Mouse (Mus musculus) heart, adult 2 months (tissue): ENCODE data around the gene Pigq. TPM values are rescaled to one million over a fixed set of nuclear protein-coding genes. Genes with fewer than 3 reads are reported as not detected.
A peak's percentile ranks its signal among the peaks of the same experiment; 100 is the strongest.

Experiments
- DNase-seq, 2 experiments: peaks; one replicate each; pipeline ENCODE4 v3.0.0; 2021
- H3K27ac ChIP-seq: fragments of 200-600 bp; 2 replicates; pipeline ENCODE4 v1.8.1; 2022
- H3K27me3 ChIP-seq: fragments of 200-500 bp; 2 replicates; pipeline ENCODE4 v1.6.1; 2012; ENCODE audit warnings: mild to moderate bottlenecking, low read length, inconsistent platforms, mixed read lengths; ENCODE audit not compliant: control insufficient read depth, insufficient read depth
- H3K36me3 ChIP-seq: fragments of 200-500 bp; 2 replicates; pipeline ENCODE4 v1.6.1; 2012; ENCODE audit warnings: low read length, inconsistent platforms; ENCODE audit not compliant: control insufficient read depth, insufficient read depth
- H3K4me1 ChIP-seq: fragments of 200-500 bp; 2 replicates; pipeline ENCODE4 v1.6.1; 2011; ENCODE audit warnings: low read length; ENCODE audit not compliant: control insufficient read depth, insufficient read depth
- H3K4me3 ChIP-seq: fragments of 200-600 bp; 2 replicates; pipeline ENCODE4 v1.8.1; 2022
- H3K79me2 ChIP-seq: fragments of 200-500 bp; replicated peaks from 2 replicates; pipeline ENCODE4 v1.6.1; 2012; ENCODE audit warnings: mild to moderate bottlenecking, inconsistent platforms, low read length, moderate library complexity, mixed read lengths; ENCODE audit not compliant: control insufficient read depth, insufficient read depth
- H3K9ac ChIP-seq: fragments of 200-500 bp; 2 replicates; pipeline ENCODE4 v1.6.1; 2012; ENCODE audit warnings: low read depth, mild to moderate bottlenecking, control low read depth, inconsistent platforms, low read length, mixed read lengths
- CTCF ChIP-seq: fragments of 200-600 bp; IDR thresholded peaks from 2 replicates; pipeline ENCODE4 v1.8.1; 2022; ENCODE audit warnings: antibody characterized with exemption, mild to moderate bottlenecking, moderate library complexity
- EP300 ChIP-seq: fragments of 200-500 bp; IDR thresholded peaks from 2 replicates; pipeline ENCODE4 v1.6.1; 2011; ENCODE audit warnings: low read depth, low read length, control low read depth; ENCODE audit not compliant: insufficient read depth
- POLR2A ChIP-seq: fragments of 200-500 bp; IDR thresholded peaks from 2 replicates; pipeline ENCODE4 v1.6.1; 2011; ENCODE audit warnings: mild to moderate bottlenecking, low read depth, low read length, control low read depth; ENCODE audit not compliant: insufficient read depth
- WGBS: fragments of 180-500 bp; shearing (Covaris S2); methylation state at CpG from one replicate; pipeline ENCODE4 v1.1.7; 2018; 5-methylcytosine and 5-hydroxymethylcytosine counted together
- intact Hi-C: fragments of 180-260 bp; cut with DNase I; formaldehyde crosslinking; loops from one replicate; pipeline ENCODE4 v1.15.1; 2025
- polyA plus RNA-seq: library from polyadenylated mRNA; depleted of rRNA; stranded (reverse); fragments of >200 nt; gene quantifications from 2 replicates; pipeline ENCODE4 v1.2.3, GENCODE M21; 2012
- total RNA-seq, 2 experiments: library from RNA; stranded (reverse); gene quantifications; 2 replicates each; pipeline ENCODE4 v1.2.3; 2021

Pigq gene
- total and polyA plus RNA-seq, 3 experiments = 40.8 to 74.7 (median 48.7) TPM

DNA sequence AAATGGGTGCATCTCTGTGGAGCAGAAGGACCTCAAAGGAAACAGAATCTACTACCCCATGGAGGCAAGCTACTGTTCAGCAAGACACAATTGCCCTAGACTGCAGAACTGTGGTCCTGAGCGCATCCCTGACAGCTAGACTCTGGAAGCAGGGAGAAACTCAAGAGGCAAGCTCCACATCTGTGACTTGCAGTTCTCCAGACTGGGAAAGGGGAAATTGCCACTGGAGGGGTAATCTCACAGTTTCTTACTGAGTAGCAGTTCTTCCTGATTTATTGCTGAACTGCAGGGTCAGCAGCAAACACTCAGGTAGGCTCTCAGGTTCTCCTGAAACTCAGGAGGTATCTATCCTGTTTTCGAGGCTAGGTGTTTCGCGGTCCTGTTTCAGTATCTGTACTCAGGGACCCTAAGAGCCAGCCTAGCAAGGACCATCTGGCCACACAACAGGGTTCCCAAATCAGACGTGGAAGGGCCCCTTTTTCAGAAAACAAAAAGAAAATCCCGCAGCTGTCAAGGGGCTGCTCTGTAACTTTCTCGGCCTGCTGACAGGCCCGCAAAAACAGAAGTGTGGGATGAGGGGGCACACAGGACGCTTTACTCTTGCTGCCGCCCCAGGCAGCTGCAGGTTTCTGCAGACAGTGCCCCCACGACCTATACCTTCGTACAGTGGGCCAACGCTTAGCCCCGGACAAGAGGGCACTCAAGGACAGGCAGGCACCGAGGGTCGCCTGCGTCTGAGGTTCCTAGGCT lies 40.0 kb upstream of the Pigq start:
- 9% methylated on average over 17 of the region's 17 CpGs for WGBS
- TF ChIP-seq EP300 = no peak
- no peak for TF ChIP-seq CTCF
- TF ChIP-seq POLR2A = no peak
- H3K36me3 ChIP-seq = no peaks in the 10 kb centered on the region

DNA sequence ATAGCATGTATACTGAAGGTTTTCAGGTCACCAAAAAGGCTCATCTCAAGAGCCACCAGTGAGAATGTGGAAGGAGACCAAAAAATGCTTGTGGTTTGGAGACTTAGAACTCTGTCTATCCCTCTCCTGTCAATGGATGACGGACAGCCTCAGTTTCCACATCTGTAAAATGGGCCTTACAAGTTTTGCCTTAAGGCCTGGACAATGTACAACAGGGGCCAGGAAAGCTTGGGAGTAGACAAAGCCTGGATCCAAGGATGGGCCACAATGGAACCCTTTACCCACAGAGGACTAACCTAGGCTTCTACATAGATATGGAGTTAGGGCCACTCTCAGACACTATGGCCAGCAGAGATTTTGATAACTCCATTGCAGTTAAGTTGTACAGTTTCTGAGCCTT lies 39.3 kb upstream of the Pigq start:
- no peak for DNase-seq
- WGBS = 100% methylated on average over 1 of the region's 1 CpGs
- H3K9ac ChIP-seq = no peak overlapping the region
- no peaks in the 10 kb centered on the region for H3K36me3 ChIP-seq
- peaks cover 12% of the 10 kb centered on the region for H3K4me1 ChIP-seq
- H3K79me2 ChIP-seq = peaks cover 3% of the 10 kb centered on the region; the same call in 1 of the 2 replicates
- H3K4me3 ChIP-seq = no peak overlapping the region
- intact Hi-C loops = no loop called here
- H3K27ac ChIP-seq = no peak overlapping the region
- TF ChIP-seq POLR2A (no peak), EP300 (no peak), CTCF (no peak)
- no peaks in the 10 kb centered on the region for H3K27me3 ChIP-seq

More for the DNA sequence above, 40.0 kb upstream of the Pigq start:
- H3K27ac ChIP-seq = peak overlapping the region; percentile 94
- intact Hi-C loops = loop anchor here (5.0 kb wide), 1 partner anchor 92 kb away; no protein-coding TSS in a partner anchor
- H3K9ac ChIP-seq = peak overlapping the region; percentile 83
- peak overlapping the region; percentile 98 for H3K4me3 ChIP-seq
- no peak for DNase-seq
- peaks cover 12% of the 10 kb centered on the region for H3K4me1 ChIP-seq
- H3K27me3 ChIP-seq = no peaks in the 10 kb centered on the region
- H3K79me2 ChIP-seq = peaks cover 2% of the 10 kb centered on the region; the same call in 1 of the 2 replicates

DNA sequence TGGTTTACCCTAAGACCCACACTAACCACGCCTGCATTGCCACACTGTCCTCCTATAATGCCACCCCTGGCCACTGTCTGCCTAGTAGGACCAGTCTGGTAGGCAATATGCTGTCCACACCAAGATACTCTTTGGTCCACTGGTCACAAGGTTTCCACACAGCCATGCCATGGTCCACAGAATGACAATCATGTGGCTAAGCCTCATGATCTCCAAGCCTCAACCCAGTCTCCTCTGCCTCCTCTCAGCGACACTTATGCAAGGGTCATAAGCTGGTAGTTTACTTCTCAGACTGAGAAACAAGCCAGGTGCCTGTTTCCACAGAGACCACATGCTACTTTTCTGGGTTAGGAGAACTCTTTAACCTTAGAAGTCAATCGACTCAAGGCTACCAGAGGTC lies 38.2 kb upstream of the Pigq start:
- no peak overlapping the region for H3K4me3 ChIP-seq
- H3K36me3 ChIP-seq = no peaks in the 10 kb centered on the region
- no peaks in the 10 kb centered on the region for H3K27me3 ChIP-seq
- no peak for TF ChIP-seq CTCF
- TF ChIP-seq EP300 = no peak
- no peak for TF ChIP-seq POLR2A
- 87% methylated on average over 3 of the region's 3 CpGs for WGBS
- intact Hi-C loops = loop anchor here (2.0 kb wide), 1 partner anchor 26 kb away; no protein-coding TSS in a partner anchor
- no peak overlapping the region for H3K9ac ChIP-seq
- peaks cover 12% of the 10 kb centered on the region for H3K4me1 ChIP-seq
- H3K27ac ChIP-seq = no peak overlapping the region
- peaks cover 3% of the 10 kb centered on the region; the same call in 1 of the 2 replicates for H3K79me2 ChIP-seq
- DNase-seq = no peak

DNA sequence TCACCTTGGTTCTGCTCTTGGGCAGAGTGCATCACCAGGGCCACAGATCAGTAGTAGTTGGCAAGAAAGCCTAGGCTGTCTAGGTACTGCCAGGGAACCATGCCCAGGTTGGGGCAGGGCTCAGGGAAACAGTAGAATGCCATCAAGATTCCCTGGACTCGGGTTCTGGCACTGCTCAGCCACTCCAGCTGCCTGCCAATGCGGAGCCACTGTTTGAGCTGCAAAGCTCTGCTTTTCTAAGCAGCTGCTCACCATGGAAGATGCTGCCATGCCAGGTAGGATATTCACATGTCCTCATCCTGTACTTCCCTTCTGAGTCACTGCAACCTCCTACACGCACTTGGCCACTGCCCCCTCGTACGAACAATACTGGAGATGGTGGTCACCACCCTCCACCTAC lies 36.1 kb upstream of the Pigq start:
- H3K4me1 ChIP-seq = peaks cover 12% of the 10 kb centered on the region
- peaks cover 6% of the 10 kb centered on the region for H3K79me2 ChIP-seq
- no peaks in the 10 kb centered on the region for H3K27me3 ChIP-seq
- peak; percentile 46 to 74 for DNase-seq
- TF ChIP-seq EP300 = no peak
- TF ChIP-seq POLR2A = no peak
- no peak for TF ChIP-seq CTCF
- intact Hi-C loops = no loop called here
- H3K36me3 ChIP-seq = no peaks in the 10 kb centered on the region
- no peak overlapping the region for H3K27ac ChIP-seq
- 31% methylated on average over 5 of the region's 5 CpGs for WGBS
- H3K9ac ChIP-seq = no peak overlapping the region
- no peak overlapping the region for H3K4me3 ChIP-seq

DNA sequence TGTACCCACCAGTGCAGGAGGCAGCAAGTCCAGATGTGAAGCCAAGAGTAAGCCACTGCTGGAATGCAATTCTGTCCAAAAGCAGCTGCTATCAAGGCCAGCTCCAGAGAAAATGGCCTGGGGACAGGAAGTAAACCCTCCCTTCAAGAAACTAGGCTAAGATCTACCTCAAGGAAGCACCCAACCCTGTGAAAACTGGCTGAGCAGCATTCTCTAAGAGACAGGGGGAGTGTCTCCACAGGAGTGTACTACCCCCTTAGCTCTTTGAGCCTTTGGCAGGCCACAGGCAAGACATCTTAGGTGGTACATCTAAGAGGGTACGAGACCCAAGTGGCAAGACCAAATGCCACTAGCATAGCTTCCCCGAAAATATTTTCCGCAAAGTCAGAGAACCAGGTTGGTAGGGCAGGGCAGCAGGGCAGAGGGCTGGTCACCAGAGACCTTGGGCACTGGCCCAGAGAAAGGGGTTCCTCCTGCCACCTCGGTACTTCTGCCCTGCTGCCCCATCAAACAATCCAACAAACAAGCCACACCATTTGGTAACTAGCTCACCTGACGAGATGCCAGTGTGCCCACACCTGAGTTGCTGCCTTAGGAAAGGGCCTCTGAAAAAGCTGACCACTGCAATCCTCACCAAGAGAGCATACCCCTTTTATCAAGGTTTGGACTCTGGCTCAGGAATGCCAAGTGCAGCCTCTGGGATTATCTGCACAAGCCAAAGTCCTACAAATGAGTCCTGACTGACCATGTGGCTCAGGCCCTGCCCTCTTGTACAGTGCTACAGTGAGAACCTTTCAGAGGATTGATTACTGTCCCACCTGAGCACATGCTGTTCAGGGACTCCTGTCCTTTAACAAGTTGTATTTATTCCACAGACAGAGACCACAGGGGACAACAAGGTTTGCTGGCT lies 35.3 kb upstream of the Pigq start:
- Histone ChIP-seq H3K4me3 (no peak overlapping the region), H3K79me2 (peaks cover 6% of the 10 kb centered on the region), H3K27me3 (no peaks in the 10 kb centered on the region), H3K4me1 (peaks cover 12% of the 10 kb centered on the region), H3K36me3 (no peaks in the 10 kb centered on the region), H3K9ac (no peak overlapping the region), H3K27ac (no peak overlapping the region)
- intact Hi-C loops = no loop called here
- TF ChIP-seq POLR2A (no peak), EP300 (no peak)
- 75% methylated on average over 5 of the region's 5 CpGs for WGBS
- no peak for DNase-seq
